Mouse (Mus musculus): ENCODE measurements around the gene Ttn.
"Not testable (repeated sequence)": the region's sequence is repeated elsewhere in the genome, so short reads cannot be mapped to it uniquely, and the experiment has no call there.

Ttn gene

DNA sequence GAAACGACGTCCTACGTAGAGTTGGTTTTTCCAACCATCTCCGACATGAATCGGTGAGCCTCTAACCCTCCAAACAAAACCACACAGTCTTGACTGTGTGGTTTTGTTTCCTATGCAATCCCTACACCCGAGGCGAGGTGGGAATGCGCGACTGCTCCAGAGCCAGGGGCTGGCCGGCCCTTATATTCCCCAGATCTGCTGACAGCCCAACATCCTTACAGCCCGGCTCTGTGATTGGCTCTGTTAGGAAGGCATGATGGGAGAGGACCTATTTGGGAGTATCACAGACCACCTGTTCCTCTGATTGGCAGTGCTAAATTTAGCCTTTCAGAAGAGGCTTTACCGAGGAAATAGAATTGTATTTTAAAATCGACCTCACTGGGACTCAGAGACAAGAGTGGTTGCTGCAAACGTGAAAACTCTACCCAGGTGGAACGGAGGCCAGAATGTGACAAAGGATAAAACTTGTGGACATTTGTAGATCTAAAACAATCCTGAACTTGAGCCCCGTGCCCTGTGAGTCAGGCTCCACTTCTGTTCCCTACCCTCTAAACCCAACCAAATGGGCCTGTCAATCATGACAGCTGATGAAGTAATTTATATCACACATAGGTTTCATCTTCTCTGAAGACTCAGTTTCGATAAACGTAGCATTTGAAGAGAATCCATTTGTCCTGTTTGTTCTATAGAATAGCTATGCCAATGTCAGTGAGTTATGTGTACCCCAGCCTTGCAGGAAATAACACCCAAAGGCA is at the start of gene Ttn:
TSS of gene Ttn (minus strand) at position 157 of the 755 bp plus-strand sequence.
- DNase-seq: no peak

GRCm38 (mm10) chr2:77020649-77021048 is 38.3 kb upstream of the Ttn start:
- no peak for DNase-seq

DNA sequence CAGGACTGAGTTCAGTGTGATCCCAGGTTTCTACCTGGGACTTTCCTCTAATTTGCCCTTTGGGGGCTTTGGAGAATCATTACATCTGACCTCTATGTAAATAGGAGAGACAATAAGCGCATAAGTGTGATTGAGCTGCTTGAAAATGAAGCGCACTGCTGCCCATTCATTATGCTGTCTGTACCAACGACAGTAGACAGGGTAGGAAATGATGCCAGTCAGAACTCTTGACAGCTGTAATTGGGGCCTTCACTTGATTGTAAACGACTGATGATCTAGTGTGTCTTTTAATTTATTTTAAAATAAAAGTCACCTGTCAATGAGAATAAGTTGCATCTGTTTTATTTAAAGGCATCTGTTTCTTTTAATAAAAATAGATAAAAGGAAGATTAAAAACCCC is 35.4 kb upstream of the Ttn start:
- DNase-seq: no peak

- not testable (repeated sequence) for DNase-seq
Observed at GRCm38 (mm10) chr2:77013449-77013848, 31.1 kb upstream of the Ttn start.

- DNase-seq: no peak
Observed at GRCm38 (mm10) chr2:77011981-77012380, 29.6 kb upstream of the Ttn start.

- no peak for DNase-seq
Observed at GRCm38 (mm10) chr2:77007015-77007414, 24.7 kb upstream of the Ttn start.

GRCm38 (mm10) chr2:77003148-77003547 is 20.8 kb upstream of the Ttn start:
- DNase-seq: no peak

- DNase-seq: no peak
Observed at GRCm38 (mm10) chr2:76998351-76998750, 16.0 kb upstream of the Ttn start.

DNA sequence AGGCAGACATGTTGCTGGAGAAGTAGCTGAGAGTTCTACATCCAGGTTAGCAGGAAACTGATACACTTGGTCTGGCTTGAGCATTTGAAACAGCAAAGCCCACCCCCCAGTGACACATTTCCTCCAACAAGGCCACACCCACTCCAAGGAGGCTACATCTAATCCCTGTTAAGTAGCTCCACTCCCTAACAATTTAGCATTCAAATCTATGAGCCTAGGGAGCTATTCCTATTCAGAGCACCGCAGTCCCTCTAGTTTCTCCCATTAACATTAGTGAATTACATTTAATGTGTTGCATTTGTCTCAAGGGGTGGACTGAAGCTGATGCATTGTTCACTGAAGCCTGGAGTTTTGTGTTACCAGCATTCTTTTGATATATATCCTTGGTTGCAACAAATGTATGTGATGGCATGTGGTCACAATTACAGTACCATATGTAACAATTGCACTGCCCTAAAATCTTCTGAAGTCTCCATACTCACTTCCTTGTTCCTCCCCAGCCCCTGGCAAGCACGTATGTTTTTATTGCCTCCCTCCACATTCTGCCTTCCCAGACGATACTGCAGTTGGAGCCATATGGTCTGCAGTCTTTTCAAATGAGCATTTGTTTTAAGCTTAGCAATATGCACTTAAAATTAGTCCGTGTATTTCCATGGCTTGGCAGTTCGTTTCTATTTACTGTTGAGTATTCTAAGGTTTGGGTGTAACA is 10.3 kb upstream of the Ttn start:
- DNase-seq: no peak

DNA sequence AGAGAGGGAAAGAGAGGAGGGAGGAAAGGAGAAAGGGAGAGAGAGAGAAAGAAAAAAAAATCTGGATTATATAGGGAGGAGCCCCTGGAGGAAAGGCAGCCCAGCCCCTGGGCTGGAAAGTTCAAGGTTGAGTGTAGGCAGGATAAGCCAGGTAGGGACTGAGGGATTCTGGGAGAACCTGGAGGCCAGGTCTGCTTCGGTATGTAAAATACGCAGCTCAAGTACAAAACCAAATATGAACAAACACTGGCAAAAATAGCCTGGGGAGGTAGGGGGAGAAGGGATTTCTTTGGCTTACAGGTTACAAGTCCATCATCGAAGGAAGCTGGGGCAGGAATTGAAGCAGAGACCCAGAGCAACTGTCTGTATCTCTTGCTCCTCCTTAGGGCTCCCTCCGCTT is 5.0 kb upstream of the Ttn start:
- DNase-seq: no peak

- no peak for DNase-seq
Observed at GRCm38 (mm10) chr2:76984384-76984783, 2.0 kb upstream of the Ttn start.

DNA sequence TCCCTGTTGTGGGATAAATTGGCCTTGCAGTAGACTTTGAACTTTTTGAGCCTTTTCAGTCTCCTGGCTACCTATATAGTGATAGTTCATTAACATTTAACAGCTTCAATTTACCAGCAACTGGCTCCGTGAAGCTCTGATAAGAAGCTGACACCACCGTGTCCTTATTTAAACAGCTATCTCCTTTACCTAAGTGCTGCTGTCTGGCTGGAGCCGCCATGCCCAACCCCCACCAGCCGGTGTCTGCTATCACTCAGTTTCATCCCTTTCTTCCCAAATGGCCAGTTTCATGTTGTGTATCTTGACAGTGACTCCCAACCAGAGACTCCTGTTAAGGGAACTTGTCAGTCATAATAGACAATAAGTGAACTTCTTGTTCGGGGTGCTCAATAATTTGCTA is 1.3 kb upstream of the Ttn start:
- no peak for DNase-seq

DNA sequence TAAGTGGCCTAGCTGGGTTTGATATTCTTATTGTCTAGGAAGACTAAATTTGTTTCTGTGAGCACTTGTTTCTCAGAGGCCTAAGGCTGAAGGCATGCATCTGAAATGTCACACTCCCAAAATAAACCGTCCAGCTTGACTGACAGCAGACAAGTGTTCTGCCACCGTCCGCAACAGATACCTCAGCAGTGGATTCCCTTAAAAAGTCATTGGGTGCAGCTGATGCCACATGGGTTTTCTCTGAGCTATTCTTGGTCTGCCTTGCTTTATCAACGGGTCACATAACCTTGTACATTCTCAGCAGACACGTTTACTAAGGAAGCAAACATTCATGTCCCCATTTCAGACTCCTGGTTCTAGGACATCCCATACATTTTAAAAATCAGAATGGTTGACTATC is 630 bp downstream of the Ttn start:
- DNase-seq: no peak

DNA sequence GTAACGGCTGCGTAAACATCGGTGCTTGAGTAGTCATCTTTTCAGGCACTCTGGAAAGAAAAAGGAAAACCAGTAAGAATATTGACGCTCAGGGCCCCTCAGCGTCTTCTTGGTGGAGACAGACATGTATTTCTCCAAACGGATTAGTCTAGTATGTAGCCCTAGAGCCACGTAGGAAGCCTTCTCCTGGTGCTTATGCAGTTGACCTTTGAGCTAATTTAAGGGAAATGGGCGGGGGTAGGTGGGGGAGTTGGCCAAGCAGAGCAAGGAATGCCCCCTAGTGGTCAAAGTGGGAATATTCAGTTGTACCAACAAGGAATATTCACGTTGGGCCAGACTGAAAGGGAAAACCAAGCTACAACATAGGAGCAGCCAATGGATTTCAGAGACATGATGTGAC is 2.2 kb downstream of the Ttn start:
- DNase-seq: peak; percentile 23 to 27

GRCm38 (mm10) chr2:76977650-76978049 is 4.7 kb downstream of the Ttn start:
- no peak for DNase-seq

- DNase-seq: no peak
Observed at GRCm38 (mm10) chr2:76972051-76972450, 10.3 kb downstream of the Ttn start.

- no peak for DNase-seq
Observed at GRCm38 (mm10) chr2:76971069-76971468, 11.3 kb downstream of the Ttn start.

DNA sequence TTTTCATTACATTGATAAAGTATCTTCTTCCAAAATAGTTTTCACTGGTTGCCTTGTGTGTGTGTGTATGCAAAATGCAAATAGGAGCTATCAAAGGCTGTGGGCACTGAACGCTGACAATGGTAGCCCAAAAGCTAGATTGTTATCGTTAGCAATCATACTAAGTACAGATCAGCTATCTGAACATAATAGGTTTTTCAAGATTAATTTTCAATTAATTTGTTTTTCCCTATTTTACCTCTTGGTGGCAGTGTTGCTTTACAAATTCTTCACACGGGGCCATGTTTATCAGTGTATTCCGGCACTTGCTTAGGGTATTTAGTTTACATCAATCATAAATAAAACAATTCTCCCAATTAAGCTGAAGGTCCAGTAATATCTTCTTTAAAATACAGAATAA is 11.7 kb downstream of the Ttn start:
- DNase-seq: no peak

DNA sequence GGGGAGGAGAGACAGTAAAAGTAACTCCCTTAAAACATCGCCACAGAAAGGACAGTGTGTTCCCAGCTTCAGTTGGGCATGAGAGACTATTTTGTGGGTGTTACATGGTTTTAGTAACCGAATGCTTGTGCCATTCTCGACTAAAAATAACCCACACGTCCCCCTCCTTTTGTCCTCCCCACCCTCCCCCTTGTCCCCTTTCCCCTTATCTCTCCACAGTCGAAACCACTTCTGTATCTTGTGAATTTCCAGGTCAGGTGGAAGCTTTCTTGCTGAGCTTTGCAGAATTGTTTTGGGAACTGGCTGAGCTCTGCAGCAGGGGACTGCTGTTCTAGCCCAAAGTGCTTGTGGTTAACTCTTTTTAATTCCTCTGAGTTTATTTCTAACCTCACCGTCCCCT is 12.1 kb downstream of the Ttn start:
- DNase-seq: no peak

GRCm38 (mm10) chr2:76969637-76970036 is 12.7 kb downstream of the Ttn start:
- DNase-seq: no peak

- DNase-seq: peak; percentile 46 to 48
Observed at GRCm38 (mm10) chr2:76968919-76969318, 13.4 kb downstream of the Ttn start.

- DNase-seq: no peak
Observed at GRCm38 (mm10) chr2:76966582-76966981, 15.8 kb downstream of the Ttn start.

GRCm38 (mm10) chr2:76966013-76966412 is 16.3 kb downstream of the Ttn start:
- no peak for DNase-seq

DNA sequence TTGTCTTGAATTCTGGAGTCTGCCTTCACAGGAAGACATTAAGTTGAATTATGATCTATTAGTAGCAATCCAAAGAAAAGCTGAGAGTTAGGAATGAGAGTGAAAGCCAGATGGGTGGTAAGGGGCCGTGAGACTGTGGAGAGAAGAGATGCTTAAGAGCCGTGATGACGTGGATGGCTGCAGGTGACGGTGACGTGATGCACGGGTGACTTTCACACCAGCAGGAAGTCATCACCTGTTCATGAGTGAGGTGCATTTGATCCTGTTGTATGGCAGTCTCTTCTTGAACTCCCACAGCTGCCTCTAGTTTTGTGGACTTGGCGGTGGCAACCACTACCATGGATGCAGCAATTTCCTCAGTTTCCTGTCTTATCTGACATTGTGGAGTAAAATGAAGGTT is 16.8 kb downstream of the Ttn start:
- DNase-seq: no peak

GRCm38 (mm10) chr2:76962045-76962432 is 20.3 kb downstream of the Ttn start:
- DNase-seq: no peak

All from B cell, adult 2 months (primary cell).